Mouse (Mus musculus) heart, adult 18-20 months (tissue): Measurements from ENCODE around the gene Ndufaf2. TPM values are rescaled to one million over a fixed set of nuclear protein-coding genes. Genes with fewer than 3 reads are reported as not detected.

ENCODE experiments used
- DNase-seq, 2 experiments: peaks; one replicate each; pipeline ENCODE4 v3.0.0; 2021 to 2022; ENCODE audit warnings: mixed read lengths in 1 of 2
- total RNA-seq, 2 experiments: library from RNA; stranded (reverse); gene quantifications; 2 replicates each; pipeline ENCODE4 v1.2.3; 2021

Ndufaf2 gene
- total RNA-seq, 2 experiments from 2014 or later = 25.8 to 30.4 TPM

DNA sequence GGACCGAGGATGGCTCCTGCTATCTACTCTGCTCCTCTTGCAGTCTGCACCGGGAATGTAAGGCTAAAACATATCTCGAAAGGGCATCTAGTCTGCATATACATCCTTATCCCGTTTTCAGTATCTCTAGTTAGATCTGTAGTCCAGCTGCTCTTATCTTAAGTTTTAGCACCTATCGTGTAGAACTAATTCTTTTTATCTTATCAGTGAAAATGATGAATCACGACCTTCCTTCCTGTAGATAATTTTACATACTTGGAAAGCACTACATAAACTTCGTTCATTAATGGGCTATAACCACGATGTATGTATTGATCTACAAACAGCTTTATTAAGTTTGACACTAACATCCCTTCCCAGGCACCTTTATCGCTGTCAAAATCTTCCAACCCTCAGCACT, 118.5 kb downstream of the Ndufaf2 start:
- DNase-seq = no peak

DNA sequence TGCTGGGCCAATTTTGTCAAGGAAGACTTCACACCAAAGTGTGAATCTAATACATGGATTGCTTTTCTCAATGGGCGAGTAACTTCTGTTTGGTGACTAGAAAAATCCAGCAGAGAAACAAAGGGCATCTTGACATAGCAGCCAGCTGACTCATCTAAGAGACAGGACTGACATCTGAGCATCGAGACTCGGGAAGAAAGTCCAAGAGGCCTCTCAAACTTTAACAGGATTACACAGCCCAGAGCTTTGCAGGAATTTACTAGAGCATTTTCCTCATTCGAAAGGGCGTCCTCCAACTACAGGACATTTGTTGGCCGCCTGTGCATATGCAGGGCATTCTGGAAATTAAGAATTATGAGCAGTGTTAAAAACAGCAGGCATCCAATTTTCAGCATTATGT, 119.0 kb downstream of the Ndufaf2 start:
- no peak for DNase-seq

DNA sequence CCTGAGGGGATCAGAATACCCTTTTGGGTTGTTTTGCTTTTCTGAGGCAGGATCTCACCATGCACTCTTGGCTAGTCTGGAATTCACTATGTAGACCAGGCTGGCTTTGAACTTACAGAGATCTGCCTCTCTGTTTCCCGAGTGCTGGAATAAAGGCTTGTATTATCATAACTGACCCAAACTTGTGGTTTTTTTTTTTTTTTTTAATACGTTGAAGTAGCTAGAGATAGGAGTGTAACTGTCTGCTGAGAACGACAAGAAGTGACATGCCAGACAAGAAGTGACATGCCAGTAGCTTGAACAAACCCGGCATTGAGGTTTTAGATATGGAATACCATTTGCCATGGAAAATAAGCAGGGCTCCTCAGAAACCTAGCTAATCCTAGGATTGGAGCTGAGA, 125.6 kb downstream of the Ndufaf2 start:
- no peak for DNase-seq

DNA sequence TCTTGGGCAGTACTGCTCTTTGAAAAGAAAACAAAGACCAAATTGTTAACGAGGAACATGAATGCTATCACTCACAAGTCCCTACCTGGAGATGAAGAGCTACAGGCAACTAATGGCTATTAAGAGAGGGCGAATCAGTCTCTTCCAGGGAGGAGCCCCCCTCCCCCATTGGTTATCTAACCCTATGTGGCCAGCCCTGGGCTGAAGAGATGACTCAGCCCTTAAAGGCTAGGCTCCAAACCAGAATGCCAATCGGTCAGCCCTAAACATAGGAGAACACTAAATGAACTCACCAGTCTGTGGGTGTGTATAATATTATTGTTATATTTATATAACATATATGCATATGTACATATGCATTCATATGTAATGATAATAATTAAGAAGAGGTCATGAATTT, 132.6 kb downstream of the Ndufaf2 start:
- no peak for DNase-seq

DNA sequence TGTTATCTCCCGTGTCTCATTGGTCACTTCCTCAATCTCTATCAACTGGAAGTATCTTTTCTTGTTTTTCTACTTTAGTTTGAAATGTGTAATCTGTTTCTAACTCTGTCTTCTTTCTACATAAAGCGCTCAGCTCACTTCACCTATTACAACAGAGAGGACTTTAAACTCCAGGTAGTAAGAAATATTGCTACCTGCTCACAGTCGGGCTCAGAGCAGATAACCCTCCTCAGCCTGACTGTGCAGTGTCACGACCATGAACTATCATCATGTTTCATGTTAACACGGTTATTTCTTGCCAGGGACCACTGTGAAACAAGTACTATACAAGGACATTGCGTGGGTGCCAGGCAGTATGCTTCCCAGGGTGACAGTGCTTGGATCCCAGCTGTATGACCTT, 141.1 kb downstream of the Ndufaf2 start:
- no peak for DNase-seq

DNA sequence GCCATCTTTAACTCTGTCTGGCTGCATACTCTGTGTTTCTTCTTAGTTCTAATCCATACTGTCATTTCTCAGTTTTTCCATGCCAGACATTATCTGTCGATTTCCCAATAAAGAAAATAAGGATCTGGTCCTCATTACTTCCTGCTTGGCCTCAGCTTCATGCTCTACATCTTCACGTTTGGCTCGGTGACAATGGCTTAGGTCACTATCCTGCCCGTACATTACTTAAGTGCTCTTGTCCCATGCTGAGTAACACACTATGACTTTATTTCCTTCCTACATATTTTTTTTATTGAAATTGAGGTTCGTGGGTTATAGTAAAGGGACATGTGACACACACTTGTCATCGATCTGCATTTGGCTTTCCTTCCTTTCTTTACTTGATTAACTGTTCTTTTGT, 143.3 kb downstream of the Ndufaf2 start:
- no peak for DNase-seq

DNA sequence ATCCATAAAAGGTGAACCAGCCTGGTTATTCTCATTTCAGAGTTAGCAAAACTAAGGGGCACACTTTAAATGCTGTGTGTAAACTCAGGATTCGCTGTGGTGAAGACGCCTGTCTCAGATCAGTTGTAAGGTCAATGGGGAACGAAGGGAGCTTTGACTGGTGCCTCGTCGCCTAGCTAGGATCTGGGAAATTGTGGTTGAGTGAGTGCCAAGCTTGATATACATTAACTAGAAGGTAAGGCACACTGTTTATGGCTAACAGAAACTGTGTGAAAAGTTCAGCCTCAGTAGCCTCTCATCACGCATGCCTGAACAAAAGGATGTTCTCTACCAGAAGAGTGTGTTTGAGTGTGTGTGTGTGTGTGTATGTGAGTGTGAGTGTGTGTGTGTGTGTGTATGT, 144.6 kb downstream of the Ndufaf2 start:
- no peak for DNase-seq

DNA sequence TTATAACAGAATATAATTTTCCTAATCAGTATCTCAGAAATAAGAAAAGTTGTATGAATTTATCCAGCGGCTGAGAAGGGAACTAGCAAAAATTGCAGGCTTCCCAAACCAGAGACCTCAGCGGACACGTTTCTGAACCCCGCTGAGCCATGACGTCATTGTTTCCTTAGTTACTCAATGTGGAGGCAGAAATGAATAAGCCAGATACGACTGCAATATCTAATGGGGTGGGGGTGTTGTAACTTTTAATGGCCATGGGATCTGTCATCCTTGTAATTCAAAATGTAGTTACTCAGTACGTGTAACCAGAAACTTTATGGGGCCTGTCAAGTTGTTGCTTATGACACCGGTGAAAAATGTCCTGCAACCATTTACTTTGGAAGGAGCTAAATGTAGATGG, 145.3 kb downstream of the Ndufaf2 start:
- no peak for DNase-seq

DNA sequence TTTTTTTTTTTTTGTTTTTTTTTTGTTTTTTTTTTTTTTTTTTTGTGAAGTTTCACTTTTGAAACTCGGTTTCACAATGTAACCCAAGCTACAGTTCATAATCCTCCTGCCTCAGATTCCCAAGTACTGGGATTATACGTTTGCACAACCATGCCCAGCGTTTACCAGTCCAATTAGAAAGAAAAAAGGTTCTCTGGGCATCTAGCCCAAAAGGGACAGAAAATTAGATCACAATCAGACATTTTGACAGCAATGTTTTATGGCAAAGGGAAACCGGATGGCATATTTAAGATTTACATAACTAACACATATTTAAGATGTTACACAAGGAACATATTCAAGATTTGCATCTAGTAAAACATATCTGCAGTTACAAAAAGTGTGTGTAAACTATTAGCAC, 150.6 kb downstream of the Ndufaf2 start:
- DNase-seq = no peak

DNA sequence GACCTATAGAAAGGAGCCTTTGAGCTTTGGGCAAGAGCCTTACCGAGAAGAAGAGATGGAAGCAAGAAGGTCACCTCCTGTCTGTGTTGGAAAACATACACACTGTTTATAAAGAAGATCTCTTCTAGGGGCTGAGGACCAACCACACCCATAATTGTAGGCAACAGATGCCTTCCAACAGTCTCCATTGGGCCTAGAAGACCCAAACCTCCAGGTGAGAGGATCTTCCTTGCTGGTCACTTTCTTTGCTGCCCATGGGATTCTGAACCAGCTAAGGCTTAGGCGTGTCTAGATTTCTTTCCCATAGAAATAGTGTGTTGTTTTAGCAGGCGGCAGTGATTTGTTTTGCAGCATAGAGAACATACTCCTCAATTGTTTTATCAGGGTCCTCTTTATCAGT, 162.1 kb downstream of the Ndufaf2 start:
- DNase-seq = no peak

DNA sequence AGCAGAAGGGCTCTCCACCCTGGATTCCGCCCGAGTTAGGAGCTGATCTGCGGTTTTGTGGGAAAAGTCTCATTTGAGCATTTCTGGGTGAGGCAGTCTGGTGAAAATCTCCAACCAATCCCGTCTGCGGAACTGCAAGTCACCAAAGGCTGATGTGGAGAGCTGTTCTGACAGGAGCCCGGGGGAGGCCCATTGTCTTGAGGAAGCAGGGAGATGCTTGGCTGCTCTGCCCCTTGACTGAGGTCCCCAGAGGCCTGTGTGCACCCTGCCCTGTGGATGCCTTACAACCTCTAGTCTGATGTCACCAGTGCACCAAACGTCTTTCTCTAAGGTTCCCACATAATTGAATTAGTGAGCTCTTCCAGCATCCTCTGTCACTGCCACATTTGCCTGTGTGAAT, 163.2 kb downstream of the Ndufaf2 start:
- DNase-seq = no peak

DNA sequence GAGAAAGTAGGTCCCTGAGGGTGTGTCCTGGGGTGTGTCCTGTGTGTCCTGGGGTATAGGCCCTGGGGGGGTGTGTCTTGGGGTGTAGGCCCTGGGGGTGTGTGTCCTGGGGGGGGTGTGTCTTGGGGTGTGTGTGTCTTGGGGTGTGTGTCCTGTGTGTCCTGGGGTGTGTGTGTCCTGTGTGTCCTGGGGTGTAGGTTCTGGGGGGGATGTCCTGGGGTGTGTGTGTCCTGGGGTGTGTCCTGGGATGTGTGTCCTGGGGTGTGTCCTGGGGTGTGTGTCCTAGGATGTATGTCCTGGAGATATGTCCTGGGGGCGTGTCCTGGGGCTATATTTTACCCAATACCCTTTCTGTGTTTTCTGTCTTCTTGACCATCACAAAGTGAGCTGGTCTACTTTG, 165.8 kb downstream of the Ndufaf2 start:
- no peak for DNase-seq

DNA sequence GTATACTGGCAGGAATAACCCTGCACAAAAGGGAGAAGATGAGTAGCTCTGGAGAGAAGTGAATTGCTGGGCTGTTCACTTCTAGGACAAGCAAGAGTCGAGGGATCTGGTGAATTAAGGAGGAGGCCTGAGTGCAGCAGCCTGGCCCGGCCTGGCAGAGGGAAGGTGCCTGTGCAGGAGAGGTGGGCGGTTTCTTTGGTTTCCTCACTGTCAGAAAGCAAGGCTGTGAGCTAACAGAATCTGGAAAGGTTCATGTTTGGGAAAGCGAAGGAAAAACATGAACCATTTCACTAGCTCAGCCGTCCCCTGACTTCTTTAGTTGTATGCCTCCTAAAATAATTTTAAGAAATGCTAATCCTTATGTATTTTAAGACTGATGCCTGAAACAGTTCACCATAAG, 173.8 kb downstream of the Ndufaf2 start:
- no peak for DNase-seq

DNA sequence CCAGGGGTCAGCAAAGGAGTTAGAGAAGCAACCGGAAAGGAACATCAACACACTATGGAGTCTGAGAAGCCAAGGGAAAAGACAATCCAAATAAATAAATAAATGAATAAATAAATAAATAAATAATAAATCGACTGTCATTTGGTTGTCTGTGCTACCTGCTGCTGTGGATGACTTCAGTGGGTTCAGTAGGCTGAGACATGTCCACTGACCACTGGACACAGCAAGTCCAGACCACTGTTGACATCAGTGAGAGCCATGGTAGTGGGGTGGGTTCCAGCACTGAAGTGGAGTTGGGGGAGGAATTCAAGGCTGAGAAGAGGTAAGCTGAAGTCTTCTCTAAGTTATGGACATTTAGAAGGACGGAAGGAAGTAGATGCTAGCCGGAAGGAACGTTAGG, 174.2 kb downstream of the Ndufaf2 start:
- DNase-seq = no peak

DNA sequence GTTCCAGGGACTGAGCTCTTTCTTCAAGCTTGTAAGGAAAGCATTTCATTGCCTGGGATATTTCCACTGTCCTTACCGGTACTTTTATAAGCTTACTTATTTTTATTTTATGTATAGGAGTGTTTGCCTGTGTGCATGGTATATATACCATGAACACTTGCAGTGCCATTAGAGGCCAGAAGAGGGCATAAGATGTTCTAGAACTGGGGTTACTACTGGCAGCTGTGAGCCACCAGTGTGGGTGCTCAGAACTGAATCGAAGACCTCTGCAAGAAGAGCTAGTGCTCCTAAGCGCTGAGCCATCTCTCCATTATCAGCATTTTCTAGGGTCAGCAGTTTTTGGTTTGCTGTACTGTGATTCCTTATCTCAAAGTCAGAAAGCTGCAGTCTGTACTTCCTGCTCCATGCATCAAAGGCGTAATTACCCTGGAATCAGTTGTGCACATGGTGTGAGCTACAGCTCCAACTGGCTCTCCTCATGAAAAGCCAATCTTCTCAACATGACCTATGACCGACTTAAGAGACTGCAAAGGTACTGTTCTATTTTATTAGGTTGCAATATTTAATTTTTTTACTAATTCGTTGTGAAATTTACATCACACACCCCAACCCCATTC, 175.1 kb downstream of the Ndufaf2 start:
- DNase-seq = no peak

DNA sequence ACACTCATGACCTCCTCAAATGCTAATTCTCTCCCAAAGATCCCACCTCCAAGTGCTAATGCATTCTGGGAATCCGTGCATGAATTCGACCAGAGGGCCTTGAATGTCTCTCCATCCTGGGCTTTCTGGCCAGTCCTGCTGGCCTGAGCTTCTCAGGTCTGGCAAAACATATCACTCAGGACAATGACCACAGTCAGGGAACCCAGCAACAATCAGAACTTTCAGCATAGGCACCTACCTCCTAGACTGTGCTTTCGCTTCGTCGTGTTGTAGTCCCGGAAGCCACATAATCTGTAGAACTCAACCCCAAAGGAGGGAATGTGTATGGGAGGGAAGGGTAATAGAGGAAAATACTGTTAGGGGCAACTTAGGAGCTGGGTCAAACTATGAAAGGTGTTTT, 179.0 kb downstream of the Ndufaf2 start:
- no peak for DNase-seq

DNA sequence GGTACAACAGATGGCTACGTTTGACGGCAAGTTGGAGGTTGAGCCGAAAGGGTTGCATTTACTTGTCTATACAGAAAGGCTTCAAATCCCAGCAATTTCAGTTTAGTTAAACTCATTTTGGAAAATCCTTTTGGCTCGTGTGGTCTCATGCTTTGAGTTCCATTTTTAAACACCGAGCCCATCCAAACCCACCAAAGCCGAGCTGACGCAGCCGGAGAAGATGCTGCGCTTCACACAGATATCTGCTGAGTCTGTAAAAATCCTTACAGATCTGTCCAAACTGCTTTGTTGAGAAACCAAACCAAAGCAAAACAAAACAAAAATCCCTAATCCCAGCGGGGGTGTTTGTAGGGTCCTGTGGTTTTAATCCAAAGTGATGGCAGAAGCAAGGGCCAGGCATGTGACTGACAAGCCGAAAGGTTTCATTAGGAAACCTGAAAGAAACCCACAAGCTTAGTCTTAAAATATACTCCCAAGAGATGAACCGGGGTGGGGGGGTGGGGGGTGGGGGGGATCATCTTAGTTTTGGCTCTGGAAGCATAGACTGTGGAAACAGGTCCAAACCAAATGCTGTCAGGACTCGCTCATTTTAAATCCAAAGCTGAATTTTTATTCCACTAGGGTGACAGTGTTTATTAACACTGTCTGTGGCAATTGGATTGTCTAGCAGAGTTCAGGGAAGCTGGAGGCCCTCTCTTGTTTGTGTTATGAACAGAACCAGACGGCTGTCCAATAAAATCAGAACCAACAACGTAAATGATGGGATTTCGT, 181.4 kb downstream of the Ndufaf2 start:
- no peak for DNase-seq

DNA sequence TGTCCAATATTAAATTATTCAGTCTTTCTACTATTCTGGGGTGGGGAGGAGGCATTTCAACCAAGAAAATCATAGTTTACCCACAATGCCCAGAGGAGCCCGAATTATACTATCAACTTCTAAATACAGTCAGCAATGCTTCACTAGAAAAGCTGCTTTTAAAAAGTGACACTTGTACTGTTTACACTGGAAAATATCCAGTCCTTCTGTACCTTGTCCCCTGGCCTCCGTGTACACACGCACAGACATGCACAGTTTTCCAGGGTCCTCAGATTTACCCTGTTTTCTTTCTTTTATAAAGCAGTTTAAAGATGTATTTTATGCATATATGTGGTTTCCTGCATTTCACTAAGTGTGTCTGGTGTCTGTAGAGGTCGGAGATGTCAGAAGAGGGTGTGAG, 186.0 kb downstream of the Ndufaf2 start:
- no peak for DNase-seq

DNA sequence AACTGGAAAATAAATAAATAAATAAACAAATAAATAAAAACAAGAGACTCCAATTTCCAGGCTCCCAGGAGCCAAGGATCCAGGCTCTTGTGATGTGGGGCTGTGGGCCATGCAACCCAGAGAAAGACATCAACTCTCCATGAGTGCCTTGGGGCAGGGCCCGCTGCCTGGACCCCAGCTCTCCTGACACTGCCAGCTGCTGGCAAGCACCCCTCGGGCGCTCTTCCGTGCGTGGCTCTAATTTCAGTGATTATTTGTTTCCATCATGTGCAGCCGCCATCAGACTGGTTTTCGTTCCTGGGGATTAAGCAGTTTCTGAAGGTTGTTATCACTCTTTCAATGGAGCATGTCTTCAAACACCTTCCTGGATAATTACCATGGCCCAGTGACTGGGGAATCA, 186.6 kb downstream of the Ndufaf2 start:
- DNase-seq = no peak

DNA sequence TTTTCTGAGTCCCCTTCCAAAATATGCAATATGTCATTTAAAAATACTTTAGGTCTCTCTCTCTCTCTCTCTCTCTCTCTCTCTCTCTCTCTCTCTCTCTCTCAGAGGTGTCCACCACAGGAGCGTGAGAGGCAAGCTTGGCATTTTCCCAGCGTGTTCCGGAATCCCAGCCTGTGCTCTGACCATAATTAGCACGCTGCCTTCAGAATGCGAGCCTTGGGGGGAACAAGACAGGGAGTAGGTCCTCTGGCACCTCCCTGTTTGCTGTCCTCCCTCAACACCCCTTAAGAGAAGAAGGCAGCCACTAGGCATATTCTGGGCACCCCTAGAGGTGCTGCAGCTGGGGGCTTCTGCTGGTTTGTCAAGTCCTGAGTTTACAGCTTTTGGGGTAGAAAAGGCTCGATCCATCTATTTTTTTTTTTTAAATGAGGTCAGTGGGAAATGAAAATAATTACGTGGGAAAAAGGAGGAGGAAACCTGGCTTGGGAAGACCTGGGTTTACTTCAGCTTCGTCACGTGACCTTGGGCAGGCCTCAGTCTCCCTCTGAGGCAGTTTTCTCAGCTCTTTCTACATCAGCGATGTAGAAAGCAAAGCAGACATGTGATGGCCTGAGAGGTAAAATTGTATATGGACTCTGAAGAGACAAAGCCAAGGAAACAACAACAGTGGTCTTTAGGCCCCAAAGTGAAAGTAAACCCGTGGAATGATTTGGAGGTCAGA, 187.8 kb downstream of the Ndufaf2 start:
- peak in 1 of 2 experiments; percentile 13 for DNase-seq

DNA sequence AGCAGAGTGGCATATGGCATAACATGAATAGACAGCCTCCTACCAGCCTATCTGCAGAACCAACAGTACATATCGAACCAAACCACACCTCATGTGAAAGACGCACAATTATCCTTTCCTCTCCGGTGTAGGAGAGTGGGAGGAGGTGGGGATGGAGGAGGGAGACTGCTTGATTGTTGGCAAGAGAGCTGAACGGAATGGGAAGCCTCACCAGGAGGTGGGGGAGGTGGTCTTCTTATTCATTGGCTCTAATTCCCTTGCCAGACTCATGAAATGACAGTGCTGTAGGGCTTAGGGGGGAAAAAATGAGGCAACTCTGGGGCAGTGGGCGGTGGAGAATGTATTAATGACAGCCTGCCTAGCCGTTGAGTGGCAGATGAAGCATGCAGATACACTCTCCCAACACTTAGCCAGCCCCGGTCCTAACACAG, 188.4 kb downstream of the Ndufaf2 start:
- DNase-seq = no peak

DNA sequence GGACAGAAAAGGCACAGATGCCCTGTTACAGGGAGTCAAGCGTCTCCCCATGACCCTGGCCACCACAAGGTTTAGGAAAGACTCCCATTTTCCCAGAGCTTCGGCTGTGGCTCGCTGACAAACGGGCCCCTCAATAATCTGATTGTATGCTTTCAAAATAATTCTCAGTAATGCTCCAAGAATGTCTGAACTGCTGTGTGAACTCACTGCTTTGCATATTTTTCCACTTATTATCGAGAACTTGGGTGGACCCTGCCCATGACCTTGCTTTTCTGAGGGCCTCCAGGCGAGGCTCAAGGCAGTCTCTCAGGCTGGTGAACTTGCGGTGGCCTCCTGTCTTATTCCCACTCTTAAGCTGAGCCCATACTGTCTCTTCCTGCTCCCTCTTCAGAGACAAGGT, 193.8 kb downstream of the Ndufaf2 start:
- no peak for DNase-seq

DNA sequence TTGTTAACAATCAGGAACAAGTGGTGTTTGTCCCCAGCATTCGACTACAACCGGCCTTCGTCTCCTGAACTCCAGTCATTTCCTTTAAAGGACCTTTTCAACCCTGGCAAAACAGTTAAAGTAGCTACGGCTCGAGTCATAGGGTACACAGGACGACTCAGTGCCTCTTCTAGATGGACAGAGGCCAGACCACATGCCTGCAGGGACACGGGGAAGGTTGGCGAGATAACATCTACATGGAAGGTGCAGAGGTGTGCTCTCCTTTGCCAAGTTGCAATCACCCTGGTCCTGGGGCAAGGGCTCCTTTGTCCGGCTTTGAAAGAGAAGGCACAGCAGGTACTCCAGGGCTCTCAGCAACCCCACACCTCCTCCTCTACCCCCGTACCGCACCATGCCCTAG, 195.0 kb downstream of the Ndufaf2 start:
- no peak for DNase-seq

DNA sequence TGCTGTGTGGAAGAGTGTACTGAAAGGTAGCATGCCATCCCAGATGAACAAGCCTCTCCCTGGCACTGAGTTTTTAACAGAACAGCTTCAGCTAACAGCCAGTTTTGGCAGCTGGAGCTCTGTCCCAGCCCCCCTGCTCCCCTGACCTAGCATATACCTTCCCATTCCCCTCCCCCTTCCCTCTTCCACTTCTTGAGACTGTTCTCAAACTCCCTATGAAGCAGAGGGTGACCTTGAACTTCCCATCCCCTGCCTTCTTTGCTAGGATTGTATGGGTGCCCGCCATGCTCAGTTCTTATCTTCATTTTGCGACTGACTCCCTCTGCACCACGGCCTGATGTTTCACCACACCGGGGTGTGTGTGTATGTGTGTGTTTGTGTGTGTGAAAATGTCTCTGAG, 195.7 kb downstream of the Ndufaf2 start:
- no peak for DNase-seq
